Mouse (Mus musculus) midbrain, embryonic 13.5 days (tissue): ENCODE data around the gene Slc4a2. TPM values are rescaled to one million over a fixed set of nuclear protein-coding genes. Genes with fewer than 3 reads are reported as not detected.
A peak's percentile ranks its signal among the peaks of the same experiment; 100 is the strongest.

ENCODE experiments used
- ATAC-seq: fragments of 200-750 bp; cut with Nextera tagmentation; 2 replicates; pipeline ENCODE4 v1.8.0; 2017; ENCODE audit warnings: mild to moderate bottlenecking, moderate TSS enrichment, moderate library complexity
- H3K27ac ChIP-seq: fragments of 300-500 bp; sonication (generic); 2 replicates; pipeline ENCODE4 v1.5.1; 2015; ENCODE audit warnings: inconsistent platforms, mild to moderate bottlenecking, moderate library complexity
- H3K27me3 ChIP-seq: fragments of 300-500 bp; sonication (generic); 2 replicates; pipeline ENCODE4 v1.6.1; 2015; ENCODE audit warnings: mild to moderate bottlenecking, inconsistent platforms
- H3K36me3 ChIP-seq: fragments of 300-500 bp; sonication (generic); 2 replicates; pipeline ENCODE4 v1.6.1; 2015; ENCODE audit warnings: mild to moderate bottlenecking, inconsistent platforms
- H3K4me1 ChIP-seq: fragments of 300-500 bp; sonication (generic); replicated peaks from 2 replicates; pipeline ENCODE4 v1.6.1; 2015; ENCODE audit warnings: inconsistent platforms
- H3K4me2 ChIP-seq: fragments of 300-500 bp; sonication (generic); replicated peaks from 2 replicates; pipeline ENCODE4 v1.6.1; 2015; ENCODE audit warnings: moderate library complexity, mild to moderate bottlenecking, inconsistent platforms
- H3K4me3 ChIP-seq: fragments of 300-500 bp; sonication (generic); replicated peaks from 2 replicates; pipeline ENCODE4 v1.5.1; 2015; ENCODE audit warnings: mild to moderate bottlenecking, inconsistent platforms
- H3K9ac ChIP-seq: fragments of 300-500 bp; sonication (generic); replicated peaks from 2 replicates; pipeline ENCODE4 v1.6.1; 2015; ENCODE audit warnings: mild to moderate bottlenecking, inconsistent platforms
- H3K9me3 ChIP-seq: fragments of 300-500 bp; sonication (generic); 2 replicates; pipeline ENCODE4 v1.6.1; 2016; ENCODE audit warnings: mild to moderate bottlenecking, inconsistent platforms
- WGBS: fragments of 180-500 bp; shearing (Covaris S2); methylation state at CpG from one replicate; pipeline ENCODE4 v1.1.7; 2015; 5-methylcytosine and 5-hydroxymethylcytosine counted together
- polyA plus RNA-seq: library from polyadenylated mRNA; unstranded; fragments of >200 nt; fragmentation: Nextera tagmentation; extraction: Ambion mirVana; gene quantifications from 2 replicates; pipeline ENCODE4 v1.2.1, GENCODE M21; 2015

The Slc4a2 gene
- polyA plus RNA-seq, 1 experiment from 2014 or later = 25.4 TPM

DNA sequence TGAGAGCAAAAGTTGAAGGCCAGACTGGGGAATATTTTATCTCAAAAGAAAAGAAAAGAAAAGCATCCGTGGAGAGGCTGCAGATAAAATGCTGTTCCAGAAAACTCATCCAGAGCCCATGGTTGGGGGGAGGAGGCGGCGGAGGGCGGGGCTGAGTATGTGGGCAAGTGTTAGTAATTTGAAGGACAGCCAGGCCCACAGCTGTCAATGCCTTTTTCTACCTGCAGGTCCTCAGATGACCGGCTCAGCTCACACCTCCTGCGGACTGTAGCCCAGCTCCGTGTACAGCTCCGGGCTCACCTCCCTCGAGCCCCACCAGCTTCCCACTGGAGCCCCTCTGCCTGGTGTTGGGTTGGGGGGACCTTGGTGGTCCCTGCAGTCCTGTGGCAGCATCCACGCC is 24.0 kb upstream of the Slc4a2 start:
- no peak for ATAC-seq
- H3K9me3 ChIP-seq = no peaks in the 10 kb centered on the region
- H3K4me3 ChIP-seq = no peak overlapping the region
- no peak overlapping the region for H3K27ac ChIP-seq
- no peak overlapping the region for H3K4me2 ChIP-seq
- H3K36me3 ChIP-seq = peaks cover 41% of the 10 kb centered on the region
- no peak overlapping the region for H3K9ac ChIP-seq
- peaks cover 6% of the 10 kb centered on the region for H3K4me1 ChIP-seq
- WGBS = 91% methylated on average over 10 of the region's 10 CpGs
- no peaks in the 10 kb centered on the region for H3K27me3 ChIP-seq

- H3K36me3 ChIP-seq = peaks cover 46% of the 10 kb centered on the region
- 89% methylated on average over 11 of the region's 11 CpGs for WGBS
- no peak overlapping the region for H3K4me2 ChIP-seq
- no peaks in the 10 kb centered on the region for H3K27me3 ChIP-seq
- 0 out of 2 replicates have a peak, but pooled peaks cover under 1% of the 10 kb centered on the region for H3K4me1 ChIP-seq
- H3K9me3 ChIP-seq = no peaks in the 10 kb centered on the region
- no peak overlapping the region for H3K4me3 ChIP-seq
- no peak overlapping the region for H3K9ac ChIP-seq
- H3K27ac ChIP-seq = no peak overlapping the region
- no peak for ATAC-seq
Measured at GRCm38 (mm10) chr5:24400362-24400761, 23.3 kb upstream of the Slc4a2 start.

- Histone ChIP-seq H3K27ac (no peak overlapping the region), H3K9me3 (no peaks in the 10 kb centered on the region), H3K4me3 (no peak overlapping the region), H3K36me3 (peaks cover 53% of the 10 kb centered on the region), H3K9ac (no peak overlapping the region), H3K4me1 (no peaks in the 10 kb centered on the region), H3K4me2 (no peak overlapping the region), H3K27me3 (no peaks in the 10 kb centered on the region)
- WGBS = 89% methylated on average over 5 of the region's 5 CpGs
- ATAC-seq = no peak
Measured at GRCm38 (mm10) chr5:24400911-24401605, 22.6 kb upstream of the Slc4a2 start.

DNA sequence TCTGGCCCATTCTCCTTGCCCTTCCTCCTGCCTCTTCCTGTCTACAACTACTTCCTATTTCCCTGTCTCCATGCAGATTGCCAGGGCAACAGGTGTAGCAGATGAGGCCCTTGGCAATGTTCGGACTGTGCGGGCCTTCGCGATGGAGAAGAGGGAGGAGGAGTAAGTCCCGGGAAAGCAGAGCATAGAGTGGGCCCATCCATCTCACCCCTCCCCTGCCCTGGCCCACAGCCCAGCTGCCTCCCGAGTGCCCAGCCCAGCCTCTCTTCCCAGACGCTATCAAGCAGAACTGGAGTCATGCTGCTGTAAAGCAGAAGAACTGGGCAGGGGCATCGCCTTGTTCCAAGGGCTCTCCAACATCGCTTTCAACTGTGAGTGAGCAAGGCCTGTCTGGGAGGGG is 21.7 kb upstream of the Slc4a2 start:
- no peak overlapping the region for H3K4me2 ChIP-seq
- peaks cover 62% of the 10 kb centered on the region for H3K36me3 ChIP-seq
- H3K27ac ChIP-seq = no peak overlapping the region
- H3K9me3 ChIP-seq = no peaks in the 10 kb centered on the region
- H3K4me1 ChIP-seq = no peaks in the 10 kb centered on the region
- H3K27me3 ChIP-seq = no peaks in the 10 kb centered on the region
- 84% methylated on average over 9 of the region's 9 CpGs for whole genome bisulfite sequencing
- H3K4me3 ChIP-seq = no peak overlapping the region
- no peak overlapping the region for H3K9ac ChIP-seq
- 0 out of 2 replicates have a peak, but pooled peaks have one; percentile 36 for ATAC-seq

DNA sequence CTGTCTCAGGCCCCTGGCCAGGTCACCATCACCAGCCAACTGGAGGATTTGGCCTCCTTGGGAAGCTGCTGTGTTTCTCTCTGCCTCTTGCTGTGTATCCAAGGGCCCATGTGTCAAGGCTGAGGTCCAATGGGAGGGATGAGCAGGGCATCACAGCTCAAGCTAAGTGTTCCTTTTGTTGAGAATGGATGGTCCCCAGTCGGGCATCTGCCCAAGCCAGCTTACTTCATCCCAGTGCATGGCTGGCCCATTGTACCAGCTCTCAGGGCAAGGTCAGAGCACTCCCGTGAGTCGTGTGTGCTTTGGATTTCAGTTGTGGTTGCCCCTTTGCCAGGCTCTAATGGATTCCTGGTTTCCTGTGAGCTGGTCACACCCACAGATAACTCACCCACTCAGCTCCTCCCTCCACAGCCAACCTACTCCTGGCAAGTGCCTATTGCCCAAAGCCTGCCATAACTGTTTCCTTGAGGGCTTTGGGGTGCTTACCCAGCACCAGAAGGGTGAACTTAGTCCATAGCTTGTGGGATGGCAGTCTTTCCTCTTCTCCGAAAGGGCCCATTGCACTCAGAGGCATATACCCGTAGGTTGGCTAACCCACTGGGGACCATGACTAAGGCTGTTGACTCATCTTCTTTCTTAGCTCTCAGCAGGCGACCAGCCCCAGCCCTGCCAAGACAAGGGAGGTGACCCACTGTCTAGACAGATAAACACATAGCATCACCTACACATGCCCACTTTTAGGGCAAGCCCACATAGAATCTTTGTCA is 18.9 kb upstream of the Slc4a2 start:
- no peak overlapping the region for H3K27ac ChIP-seq
- no peaks in the 10 kb centered on the region for H3K4me1 ChIP-seq
- no peak overlapping the region for H3K9ac ChIP-seq
- peaks cover 85% of the 10 kb centered on the region for H3K36me3 ChIP-seq
- no peaks in the 10 kb centered on the region for H3K27me3 ChIP-seq
- no peak for ATAC-seq
- no peaks in the 10 kb centered on the region for H3K9me3 ChIP-seq
- no peak overlapping the region for H3K4me2 ChIP-seq
- no peak overlapping the region for H3K4me3 ChIP-seq
- 76% methylated on average over 6 of the region's 6 CpGs for WGBS

GRCm38 (mm10) chr5:24405389-24405876 is 18.2 kb upstream of the Slc4a2 start:
- 70% methylated on average over 3 of the region's 3 CpGs for WGBS
- H3K27me3 ChIP-seq = no peaks in the 10 kb centered on the region
- H3K4me3 ChIP-seq = no peak overlapping the region
- H3K4me1 ChIP-seq = no peaks in the 10 kb centered on the region
- no peak for ATAC-seq
- no peaks in the 10 kb centered on the region for H3K9me3 ChIP-seq
- H3K4me2 ChIP-seq = no peak overlapping the region
- no peak overlapping the region for H3K27ac ChIP-seq
- peaks cover 84% of the 10 kb centered on the region for H3K36me3 ChIP-seq
- H3K9ac ChIP-seq = no peak overlapping the region

GRCm38 (mm10) chr5:24408651-24409050 is 15.0 kb upstream of the Slc4a2 start:
- peaks cover 54% of the 10 kb centered on the region for H3K36me3 ChIP-seq
- no peak overlapping the region for H3K9ac ChIP-seq
- no peak overlapping the region for H3K27ac ChIP-seq
- no peak overlapping the region for H3K4me3 ChIP-seq
- WGBS = 95% methylated on average over 13 of the region's 13 CpGs
- no peak overlapping the region for H3K4me2 ChIP-seq
- no peaks in the 10 kb centered on the region for H3K27me3 ChIP-seq
- no peak for ATAC-seq
- peaks cover 7% of the 10 kb centered on the region for H3K4me1 ChIP-seq
- H3K9me3 ChIP-seq = no peaks in the 10 kb centered on the region

- Histone ChIP-seq H3K9me3 (no peaks in the 10 kb centered on the region), H3K4me1 (peaks cover 10% of the 10 kb centered on the region), H3K9ac (no peak overlapping the region), H3K36me3 (peaks cover 47% of the 10 kb centered on the region), H3K4me3 (no peak overlapping the region), H3K4me2 (no peak overlapping the region), H3K27me3 (no peaks in the 10 kb centered on the region), H3K27ac (no peak overlapping the region)
- 0 out of 2 replicates have a peak, but pooled peaks have one; percentile 10 for ATAC-seq
- 72% methylated on average over 2 of the region's 2 CpGs for WGBS
Measured at GRCm38 (mm10) chr5:24409466-24409865, 14.2 kb upstream of the Slc4a2 start.

GRCm38 (mm10) chr5:24412063-24412462 is 11.6 kb upstream of the Slc4a2 start:
- ATAC-seq = no peak
- WGBS = 97% methylated on average over 2 of the region's 2 CpGs

GRCm38 (mm10) chr5:24413042-24413693 is 10.5 kb upstream of the Slc4a2 start, which contains the start of gene Asic3:
Gene Asic3 (plus strand): TSS chr5:24413392.
- H3K4me1 ChIP-seq = peaks cover 25% of the 10 kb centered on the region
- no peak within 1 kb of the TSS for H3K4me2 ChIP-seq
- no peaks in the 10 kb centered on the region for H3K9me3 ChIP-seq
- H3K36me3 ChIP-seq = peaks cover 17% of the 10 kb centered on the region
- 52% methylated on average over 11 of the region's 11 CpGs for WGBS
- H3K27me3 ChIP-seq = 0 out of 2 replicates have a peak, but pooled peaks cover 4% of the 10 kb centered on the region
- ATAC-seq = no peak
- no peak within 1 kb of the TSS for H3K27ac ChIP-seq
- H3K4me3 ChIP-seq = no peak within 1 kb of the TSS
- H3K9ac ChIP-seq = no peak within 1 kb of the TSS

More at GRCm38 (mm10) chr5:24412063-24412462, 11.6 kb upstream of the Slc4a2 start:
- H3K27me3 ChIP-seq = 0 out of 2 replicates have a peak, but pooled peaks cover 4% of the 10 kb centered on the region
- H3K4me1 ChIP-seq = peaks cover 25% of the 10 kb centered on the region
- H3K9me3 ChIP-seq = no peaks in the 10 kb centered on the region
- no peak overlapping the region for H3K27ac ChIP-seq
- H3K4me2 ChIP-seq = no peak overlapping the region
- H3K36me3 ChIP-seq = peaks cover 22% of the 10 kb centered on the region
- no peak overlapping the region for H3K4me3 ChIP-seq
- H3K9ac ChIP-seq = no peak overlapping the region

DNA sequence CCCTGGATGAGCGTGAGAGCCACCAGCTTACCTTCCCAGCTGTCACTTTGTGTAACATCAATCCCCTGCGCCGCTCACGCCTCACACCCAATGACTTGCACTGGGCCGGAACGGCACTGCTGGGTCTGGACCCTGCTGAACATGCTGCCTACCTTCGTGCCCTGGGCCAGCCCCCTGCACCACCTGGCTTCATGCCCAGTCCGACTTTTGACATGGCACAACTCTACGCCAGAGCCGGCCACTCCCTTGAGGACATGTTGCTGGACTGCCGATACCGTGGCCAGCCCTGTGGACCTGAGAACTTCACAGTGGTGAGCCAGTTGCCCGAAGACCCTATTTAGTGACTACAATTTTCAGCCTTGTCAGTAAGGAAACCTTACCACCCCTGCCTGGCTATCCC is 9.7 kb upstream of the Slc4a2 start:
- Histone ChIP-seq H3K36me3 (peaks cover 17% of the 10 kb centered on the region), H3K4me1 (peaks cover 25% of the 10 kb centered on the region), H3K9me3 (no peaks in the 10 kb centered on the region), H3K27me3 (0 out of 2 replicates have a peak, but pooled peaks cover 4% of the 10 kb centered on the region), H3K9ac (no peak overlapping the region), H3K4me3 (no peak overlapping the region), H3K4me2 (no peak overlapping the region), H3K27ac (no peak overlapping the region)
- ATAC-seq = no peak
- WGBS = 85% methylated on average over 13 of the region's 13 CpGs
